Mouse (Mus musculus) myocyte (in vitro differentiated cells): ENCODE results near the gene Vtn.

Source experiments
- CEBPB ChIP-seq: IDR thresholded peaks from 2 replicates; pipeline ENCODE4 v1.6.1; 2011; ENCODE audit warnings: mild to moderate bottlenecking, moderate library complexity; ENCODE audit not compliant: poor library complexity, insufficient read depth, severe bottlenecking
- E2F4 ChIP-seq: IDR thresholded peaks from one replicate; pipeline ENCODE4 v1.6.1; 2011; ENCODE audit warnings: mild to moderate bottlenecking, control low read depth, moderate library complexity; ENCODE audit not compliant: insufficient read depth
- MAX ChIP-seq: IDR thresholded peaks from one replicate; pipeline ENCODE4 v1.6.1; 2011; ENCODE audit warnings: low read depth, mild to moderate bottlenecking, control low read depth
- POLR2A ChIP-seq: IDR thresholded peaks from one replicate; pipeline ENCODE4 v1.6.1; 2011; ENCODE audit warnings: low read depth, mild to moderate bottlenecking, control low read depth, moderate library complexity; ENCODE audit not compliant: insufficient read length
- TCF12 ChIP-seq: IDR thresholded peaks from one replicate; pipeline ENCODE4 v1.6.1; 2011; ENCODE audit warnings: mild to moderate bottlenecking, control low read depth; ENCODE audit not compliant: poor library complexity, insufficient read depth, severe bottlenecking

- TF ChIP-seq POLR2A (no peak), CEBPB (no peak), TCF12 (no peak), E2F4 (no peak), MAX (no peak)
These were observed 41.5 kb downstream of the Vtn start for GRCm38 (mm10) chr11:78540358-78540757.
